Mouse (Mus musculus) brain, embryonic 14.5 days (tissue): ENCODE measurements around the gene Slamf7.

Experiments used
- CTCF ChIP-seq: fragments of 200-500 bp; IDR thresholded peaks from 2 replicates; pipeline ENCODE4 v1.5.1; 2012; ENCODE audit warnings: inconsistent platforms, mild to moderate bottlenecking, moderate library complexity, borderline replicate concordance; ENCODE audit not compliant: insufficient read depth, insufficient read length; ENCODE audit errors: extremely low read depth
- POLR2A ChIP-seq: fragments of 200-500 bp; IDR thresholded peaks from 2 replicates; pipeline ENCODE4 v1.6.1; 2012; ENCODE audit warnings: mild to moderate bottlenecking, inconsistent platforms, borderline replicate concordance; ENCODE audit not compliant: poor library complexity, insufficient read depth, insufficient read length, severe bottlenecking; ENCODE audit errors: extremely low read depth

GRCm38 (mm10) chr1:171627801-171628200 lies 25.0 kb downstream of the Slamf7 start:
- no peak for TF ChIP-seq CTCF
- TF ChIP-seq POLR2A: no peak
